Mouse (Mus musculus) hindbrain, embryonic 14.5 days (tissue): ENCODE results near the gene Slc25a22. TPM values are rescaled to one million over a fixed set of nuclear protein-coding genes. Genes with fewer than 3 reads are reported as not detected.

Source experiments
- ATAC-seq: fragments of 200-750 bp; cut with Nextera tagmentation; 2 replicates; pipeline ENCODE4 v1.8.0; 2017; ENCODE audit warnings: moderate number of reproducible peaks, mild to moderate bottlenecking, moderate TSS enrichment, moderate library complexity; ENCODE audit not compliant: low FRiP score
- DNase-seq: peaks from one replicate; pipeline ENCODE4 v3.0.0-alpha.2; 2015; ENCODE audit warnings: low spot score
- H3K27ac ChIP-seq: fragments of 300-500 bp; sonication (generic); 2 replicates; pipeline ENCODE4 v1.5.1; 2014; ENCODE audit warnings: mild to moderate bottlenecking, moderate library complexity
- H3K27me3 ChIP-seq: fragments of 300-500 bp; sonication (generic); 2 replicates; pipeline ENCODE4 v1.6.1; 2014; ENCODE audit warnings: mild to moderate bottlenecking, low read length, mixed read lengths; ENCODE audit not compliant: control insufficient read depth, insufficient read depth
- H3K36me3 ChIP-seq: fragments of 300-500 bp; sonication (generic); replicated peaks from 2 replicates; pipeline ENCODE4 v1.6.1; 2014; ENCODE audit not compliant: control insufficient read depth, insufficient read depth
- H3K4me1 ChIP-seq: fragments of 300-500 bp; sonication (generic); replicated peaks from 2 replicates; pipeline ENCODE4 v1.6.1; 2014; ENCODE audit warnings: antibody characterized with exemption, low read length, mixed read lengths; ENCODE audit not compliant: control insufficient read depth, insufficient read depth
- H3K4me2 ChIP-seq: fragments of 300-500 bp; sonication (generic); replicated peaks from 2 replicates; pipeline ENCODE4 v1.6.1; 2014; ENCODE audit warnings: mild to moderate bottlenecking, moderate library complexity
- H3K4me3 ChIP-seq: fragments of 300-500 bp; sonication (generic); replicated peaks from 2 replicates; pipeline ENCODE4 v1.5.1; 2014; ENCODE audit warnings: mild to moderate bottlenecking, low read length
- H3K9ac ChIP-seq: fragments of 300-500 bp; sonication (generic); 2 replicates; pipeline ENCODE4 v1.6.1; 2014
- H3K9me3 ChIP-seq: fragments of 300-500 bp; sonication (generic); 2 replicates; pipeline ENCODE4 v1.6.1; 2016; ENCODE audit warnings: low read length; ENCODE audit not compliant: control insufficient read depth
- WGBS: fragments of 180-500 bp; shearing (Covaris S2); extraction: QIAGEN DNeasy Blood & Tissue Kit; methylation state at CpG from one replicate; pipeline ENCODE4 v1.1.7; 2014; 5-methylcytosine and 5-hydroxymethylcytosine counted together
- polyA plus RNA-seq: library from polyadenylated mRNA; unstranded; fragments of >200 nt; fragmentation: Nextera tagmentation; extraction: Ambion mirVana; gene quantifications from 2 replicates; pipeline ENCODE4 v1.2.1, GENCODE M21; 2014

Gene Slc25a22
- polyA plus RNA-seq, 1 experiment from 2014 or later: 73.0 TPM

DNA sequence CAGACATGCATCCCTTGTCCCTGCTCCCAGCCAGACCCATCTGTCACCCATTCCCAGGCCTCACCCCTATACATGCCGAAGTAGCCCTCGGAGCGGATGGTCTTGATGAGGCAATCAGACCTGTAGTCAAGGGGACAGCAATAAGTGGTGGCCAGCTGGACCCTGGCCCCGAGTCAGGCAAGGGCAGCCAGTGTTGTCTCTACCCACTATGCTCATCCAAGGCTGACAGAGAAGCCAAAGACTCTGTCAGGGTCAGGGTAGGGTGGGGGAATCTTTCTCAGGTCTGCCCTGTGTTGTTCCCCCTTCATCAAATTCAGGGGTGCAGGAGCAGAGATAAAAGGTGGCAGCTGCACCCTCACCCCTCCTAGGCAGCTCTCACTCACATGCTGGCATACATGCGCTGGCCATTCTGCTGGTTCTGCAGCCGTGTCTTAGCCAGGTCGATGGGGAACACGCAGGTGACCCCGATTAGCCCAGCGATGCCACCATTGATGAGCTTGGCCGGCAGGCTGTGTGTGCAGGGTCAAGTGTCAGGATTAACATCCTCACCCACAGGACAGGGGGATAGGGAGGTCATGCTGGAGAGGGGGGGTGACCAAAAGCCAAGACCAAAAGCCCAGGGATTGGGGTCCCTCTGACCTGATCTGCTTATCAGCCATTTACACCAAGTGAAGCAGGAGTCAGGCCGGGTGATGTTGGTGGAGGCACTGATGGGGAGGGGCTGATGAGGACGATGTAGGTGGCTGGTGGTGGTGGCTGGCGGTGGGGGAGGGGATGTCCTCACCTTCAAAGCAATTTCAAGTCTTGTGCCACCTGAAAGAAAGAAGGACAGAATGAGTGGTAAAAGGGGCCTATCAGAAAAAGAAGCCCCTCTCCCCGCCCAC lies 3.9 kb downstream of the Slc25a22 start:
- peak overlapping the region; percentile 90 for H3K4me2 ChIP-seq
- peak overlapping the region; percentile 70 for H3K9ac ChIP-seq
- H3K9me3 ChIP-seq: no peaks in the 10 kb centered on the region
- H3K36me3 ChIP-seq: peaks cover 39% of the 10 kb centered on the region
- ATAC-seq (no peak), DNase-seq (no peak)
- peaks cover 29% of the 10 kb centered on the region for H3K4me1 ChIP-seq
- H3K27ac ChIP-seq: peak overlapping the region; percentile 66; the same call in 1 of the 2 replicates
- H3K4me3 ChIP-seq: peak overlapping the region; percentile 46
- no peaks in the 10 kb centered on the region for H3K27me3 ChIP-seq
- 77% methylated on average over 15 of the region's 15 CpGs for WGBS

DNA sequence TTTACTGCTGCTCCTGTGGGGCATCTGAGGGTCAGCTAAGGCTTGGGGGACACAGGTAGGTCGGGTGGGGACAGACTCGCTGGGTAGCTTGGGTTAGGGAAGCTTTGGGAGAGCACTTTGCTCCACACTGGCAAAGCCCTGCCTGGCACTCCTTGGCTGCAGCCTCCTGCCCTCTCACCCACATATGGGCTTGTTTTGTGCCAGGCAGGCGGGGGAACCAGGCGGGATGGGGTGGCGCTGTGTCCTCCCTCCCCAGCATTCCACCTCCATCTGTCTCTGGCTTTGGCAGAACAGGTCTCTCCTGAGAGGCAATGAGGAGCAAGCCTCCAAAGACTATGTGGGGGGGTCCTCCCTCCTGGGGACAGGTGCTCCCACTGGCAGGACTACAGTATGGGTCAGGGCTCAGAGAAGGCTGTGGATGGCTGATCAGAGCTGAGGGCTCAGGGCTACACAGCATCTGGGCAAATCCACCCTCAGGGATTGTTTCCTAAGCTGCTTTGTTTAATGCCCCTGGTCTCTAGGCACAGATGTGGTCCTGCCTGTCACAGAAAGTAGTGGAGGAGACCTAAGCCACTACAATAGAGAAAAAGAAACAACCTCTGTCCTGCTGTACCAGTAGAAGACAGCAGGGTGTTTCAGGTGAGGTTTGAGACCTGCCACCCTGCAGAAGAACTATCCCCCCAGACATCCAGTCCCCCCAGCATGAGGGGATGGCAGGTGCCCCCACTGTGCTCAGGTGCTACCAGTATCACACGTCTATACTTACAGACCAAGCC lies 4.8 kb downstream of the Slc25a22 start:
- H3K27ac ChIP-seq: no peak overlapping the region
- H3K36me3 ChIP-seq: peaks cover 39% of the 10 kb centered on the region
- peak overlapping the region; percentile 70 for H3K9ac ChIP-seq
- H3K4me3 ChIP-seq: peak overlapping the region; percentile 46; the same call in 1 of the 2 replicates
- DNase-seq (no peak), ATAC-seq (no peak)
- 88% methylated on average over 6 of the region's 6 CpGs for WGBS
- peaks cover 37% of the 10 kb centered on the region for H3K4me1 ChIP-seq
- H3K27me3 ChIP-seq: no peaks in the 10 kb centered on the region
- peak overlapping the region; percentile 90 for H3K4me2 ChIP-seq
- H3K9me3 ChIP-seq: no peaks in the 10 kb centered on the region

DNA sequence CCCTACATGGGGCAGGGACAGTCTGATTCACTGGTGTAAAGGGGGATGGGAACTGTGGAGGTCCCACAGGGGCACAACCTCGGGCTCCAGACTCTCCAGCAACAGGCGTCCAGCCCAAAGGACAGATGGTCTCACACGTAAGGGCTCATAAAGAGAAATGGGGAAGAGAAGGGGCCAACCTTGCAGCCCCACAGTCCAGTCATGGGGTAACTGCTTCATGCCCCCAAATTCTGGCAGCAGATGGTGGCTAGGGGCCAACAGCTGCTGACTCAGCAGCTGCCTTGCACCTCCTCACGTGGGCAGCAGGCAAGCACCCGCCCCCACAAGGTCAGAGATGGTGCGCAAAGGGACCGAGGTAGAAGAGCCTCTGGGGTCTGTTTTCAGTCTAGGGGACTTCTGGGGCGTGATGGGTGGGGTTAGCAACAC lies 5.5 kb downstream of the Slc25a22 start:
- ATAC-seq: no peak
- peaks cover 42% of the 10 kb centered on the region for H3K36me3 ChIP-seq
- H3K27me3 ChIP-seq: no peaks in the 10 kb centered on the region
- H3K9ac ChIP-seq: no peak overlapping the region
- peaks cover 37% of the 10 kb centered on the region for H3K4me1 ChIP-seq
- H3K9me3 ChIP-seq: no peaks in the 10 kb centered on the region
- H3K4me2 ChIP-seq: no peak overlapping the region
- no peak overlapping the region for H3K4me3 ChIP-seq
- no peak for DNase-seq
- H3K27ac ChIP-seq: no peak overlapping the region
- WGBS: 83% methylated on average over 8 of the region's 8 CpGs

DNA sequence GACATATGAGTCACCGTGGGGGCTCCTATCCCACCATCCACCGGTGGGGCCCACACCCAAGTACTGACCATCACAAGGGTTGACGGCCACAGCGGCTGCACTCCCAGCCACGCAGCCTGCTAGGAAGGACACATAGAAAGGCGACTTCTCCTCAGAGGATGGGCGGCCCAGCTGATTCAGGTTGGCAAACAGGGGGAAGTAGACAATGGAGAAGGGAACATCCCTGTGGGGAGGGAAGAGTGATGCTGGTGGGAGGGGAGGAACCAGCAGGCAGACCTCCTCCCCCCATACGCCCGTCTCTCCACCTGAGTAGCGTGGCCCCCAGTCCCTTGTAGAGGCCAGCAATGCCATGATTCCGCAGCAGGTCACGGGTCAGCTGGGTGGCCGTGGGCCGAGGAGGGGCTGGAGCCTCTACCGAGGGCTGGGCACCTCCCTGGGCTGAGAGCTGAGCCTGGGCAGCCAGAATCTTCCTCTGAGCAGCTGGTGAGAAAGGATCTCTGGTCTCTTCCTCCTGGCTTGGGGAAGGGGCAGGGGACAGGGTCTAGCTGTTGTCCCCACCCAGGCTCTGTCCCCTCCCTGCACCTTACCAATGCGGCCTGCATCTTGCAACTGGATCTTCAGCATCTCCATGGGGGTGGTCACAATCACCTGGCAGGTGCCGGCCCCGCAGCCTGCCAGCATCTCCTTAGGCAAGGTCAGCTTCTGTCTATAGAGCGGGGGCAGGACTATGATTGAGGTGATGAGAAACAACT lies 6.1 kb downstream of the Slc25a22 start:
- Histone ChIP-seq H3K4me2 (no peak overlapping the region), H3K27ac (no peak overlapping the region), H3K4me1 (peaks cover 37% of the 10 kb centered on the region), H3K9ac (no peak overlapping the region), H3K36me3 (peaks cover 47% of the 10 kb centered on the region), H3K4me3 (no peak overlapping the region), H3K27me3 (no peaks in the 10 kb centered on the region), H3K9me3 (no peaks in the 10 kb centered on the region)
- DNase-seq: no peak
- 92% methylated on average over 19 of the region's 19 CpGs for WGBS
- no peak for ATAC-seq

DNA sequence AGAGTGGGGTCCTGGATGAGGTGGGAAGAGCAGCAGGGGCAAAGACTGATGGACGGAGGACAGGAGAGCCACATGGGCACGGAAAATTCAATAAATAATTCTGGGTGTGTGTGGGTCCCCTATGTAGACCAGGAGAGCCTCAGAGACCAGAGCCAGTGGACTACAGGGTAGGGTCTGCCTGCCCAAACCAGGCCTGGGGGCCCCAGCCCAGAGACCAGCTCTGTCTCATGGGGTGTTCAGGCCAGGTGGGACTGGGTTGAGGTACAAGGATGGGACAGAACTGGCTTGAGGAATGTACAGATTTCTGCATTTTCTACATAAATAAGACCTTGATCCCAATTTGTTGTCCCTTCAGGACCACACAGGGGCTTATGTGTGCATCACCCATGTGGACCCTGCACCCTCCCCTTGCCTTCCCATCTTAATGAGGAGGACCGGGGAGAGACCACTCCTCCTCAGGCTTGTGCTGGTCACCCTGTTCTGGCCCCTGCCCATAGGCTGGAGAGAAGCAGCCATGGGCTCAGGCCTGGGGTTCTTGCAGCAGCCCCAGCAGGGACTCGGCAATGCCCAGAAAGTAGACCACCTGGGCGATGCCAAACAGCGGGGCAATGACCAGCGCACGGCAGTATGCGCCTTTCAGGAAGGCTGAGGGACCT lies 7.0 kb downstream of the Slc25a22 start:
- Histone ChIP-seq H3K36me3 (peaks cover 52% of the 10 kb centered on the region), H3K27me3 (no peaks in the 10 kb centered on the region), H3K9ac (no peak overlapping the region), H3K9me3 (no peaks in the 10 kb centered on the region), H3K4me1 (peaks cover 28% of the 10 kb centered on the region), H3K4me2 (no peak overlapping the region), H3K4me3 (no peak overlapping the region), H3K27ac (no peak overlapping the region)
- WGBS: 95% methylated on average over 9 of the region's 9 CpGs
- no peak for ATAC-seq
- no peak for DNase-seq

DNA sequence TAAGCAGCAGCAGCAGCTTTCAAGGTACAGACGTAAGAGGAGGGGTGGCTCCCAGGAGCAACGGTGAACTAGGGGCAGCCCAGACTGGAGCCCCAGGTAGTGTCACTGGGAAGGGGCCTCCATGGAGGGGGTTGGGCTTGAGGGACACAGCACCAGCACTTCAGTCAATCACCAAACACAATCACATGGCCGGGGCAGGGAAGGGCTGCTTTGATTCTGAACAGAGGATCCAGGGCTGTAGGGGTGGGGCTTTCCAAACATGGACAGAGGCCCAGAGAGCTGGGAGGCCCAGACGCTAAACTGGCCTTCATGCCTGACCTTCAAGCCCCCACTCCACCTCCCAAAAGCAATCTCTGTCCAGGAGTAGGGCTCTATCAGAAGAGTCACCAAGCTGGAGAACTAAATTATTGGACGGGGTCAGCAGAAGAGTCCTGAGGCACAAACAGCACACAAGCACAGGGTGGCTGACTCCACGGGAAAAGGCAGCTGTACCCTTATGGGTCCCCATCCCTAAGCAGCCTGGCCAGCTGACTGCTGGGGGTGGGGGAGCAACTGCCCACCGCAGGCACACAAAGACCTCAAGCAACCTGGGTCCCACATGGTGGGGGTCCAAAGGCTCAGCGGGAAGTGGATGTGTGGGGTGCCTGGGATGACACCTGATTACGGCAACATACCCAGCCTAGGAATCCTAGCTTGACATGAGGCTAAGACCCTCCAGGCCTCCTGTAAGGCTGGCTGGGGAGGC lies 7.7 kb downstream of the Slc25a22 start:
- DNase-seq (no peak), ATAC-seq (no peak)
- H3K27ac ChIP-seq: peak overlapping the region; percentile 80; the same call in 1 of the 2 replicates
- peaks cover 23% of the 10 kb centered on the region for H3K4me1 ChIP-seq
- H3K36me3 ChIP-seq: peaks cover 52% of the 10 kb centered on the region
- WGBS: 65% methylated on average over 9 of the region's 9 CpGs
- H3K4me2 ChIP-seq: peak overlapping the region; percentile 92
- H3K27me3 ChIP-seq: no peaks in the 10 kb centered on the region
- no peak overlapping the region for H3K9ac ChIP-seq
- H3K9me3 ChIP-seq: no peaks in the 10 kb centered on the region
- peak overlapping the region; percentile 58 for H3K4me3 ChIP-seq

DNA sequence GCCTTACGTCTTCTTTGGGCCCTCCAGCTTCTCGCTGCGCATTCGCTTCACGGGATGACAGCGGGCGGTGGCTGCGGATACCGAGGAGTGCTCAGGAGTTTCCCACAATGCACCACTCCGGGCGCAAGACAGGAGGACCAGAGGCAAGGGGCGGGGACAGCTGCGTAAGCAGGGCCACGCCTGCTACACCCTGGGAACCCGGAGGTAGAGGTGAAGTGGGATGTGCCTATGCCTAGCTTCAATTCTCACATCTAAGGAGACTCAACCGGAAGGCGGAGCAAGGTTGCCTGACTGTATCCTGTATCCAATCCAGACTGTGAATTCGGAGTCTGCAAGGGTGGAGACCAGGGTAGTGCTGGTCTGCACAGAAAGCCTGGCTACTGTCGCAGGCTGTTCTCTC lies 8.4 kb downstream of the Slc25a22 start, which contains the start of gene Cend1:
Cend1 (minus strand) TSS at position 182 of the 400 bp plus-strand sequence.
- Histone ChIP-seq H3K36me3 (peaks cover 52% of the 10 kb centered on the region), H3K27me3 (no peaks in the 10 kb centered on the region)
- WGBS: 3% methylated on average over 19 of the region's 19 CpGs

DNA sequence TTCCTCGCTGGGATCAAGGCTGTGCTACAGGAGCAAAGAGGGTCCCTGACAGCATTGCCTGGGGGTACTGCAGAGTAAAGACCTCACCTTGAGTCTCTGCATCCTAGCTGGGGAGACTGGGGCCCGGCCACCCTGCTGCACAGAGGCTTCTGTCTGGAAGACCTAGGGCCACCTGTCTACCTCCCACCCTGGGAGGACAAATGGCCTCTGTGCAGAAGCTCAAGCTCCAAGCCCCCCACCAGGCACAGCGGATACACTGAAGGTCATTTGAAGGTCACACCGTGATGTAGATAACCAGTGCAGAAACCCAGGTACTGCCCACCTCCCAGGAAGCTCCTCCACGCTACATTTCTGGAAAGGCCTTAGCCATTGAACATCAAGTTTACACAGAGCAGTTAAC lies 9.0 kb downstream of the Slc25a22 start:
- 53% methylated on average over 5 of the region's 5 CpGs for WGBS
- no peaks in the 10 kb centered on the region for H3K27me3 ChIP-seq
- no peaks in the 10 kb centered on the region for H3K9me3 ChIP-seq
- peak overlapping the region; percentile 58 for H3K4me3 ChIP-seq
- H3K4me1 ChIP-seq: peaks cover 17% of the 10 kb centered on the region
- H3K27ac ChIP-seq: peak overlapping the region; percentile 80
- ATAC-seq (no peak), DNase-seq (no peak)
- peak overlapping the region; percentile 92 for H3K4me2 ChIP-seq
- peak overlapping the region; percentile 85 for H3K9ac ChIP-seq
- peaks cover 50% of the 10 kb centered on the region for H3K36me3 ChIP-seq

More for the DNA sequence above, 8.4 kb downstream of the Slc25a22 start, which contains the start of gene Cend1:
- peak; percentile 76 for DNase-seq
- Histone ChIP-seq H3K4me3 (peak within 1 kb of the TSS; percentile 58), H3K9me3 (no peaks in the 10 kb centered on the region), H3K9ac (peak within 1 kb of the TSS; percentile 85), H3K4me1 (peaks cover 23% of the 10 kb centered on the region), H3K4me2 (peak within 1 kb of the TSS; percentile 92), H3K27ac (peak within 1 kb of the TSS; percentile 80)
- ATAC-seq: peak; percentile 87
